Mouse (Mus musculus): ENCODE data around the gene Sirt3. TPM values are rescaled to one million over a fixed set of nuclear protein-coding genes. Genes with fewer than 3 reads are reported as not detected.

Sirt3 gene
- polyA plus RNA-seq, 1 experiment from 2014 or later = 34.8 TPM

DNA sequence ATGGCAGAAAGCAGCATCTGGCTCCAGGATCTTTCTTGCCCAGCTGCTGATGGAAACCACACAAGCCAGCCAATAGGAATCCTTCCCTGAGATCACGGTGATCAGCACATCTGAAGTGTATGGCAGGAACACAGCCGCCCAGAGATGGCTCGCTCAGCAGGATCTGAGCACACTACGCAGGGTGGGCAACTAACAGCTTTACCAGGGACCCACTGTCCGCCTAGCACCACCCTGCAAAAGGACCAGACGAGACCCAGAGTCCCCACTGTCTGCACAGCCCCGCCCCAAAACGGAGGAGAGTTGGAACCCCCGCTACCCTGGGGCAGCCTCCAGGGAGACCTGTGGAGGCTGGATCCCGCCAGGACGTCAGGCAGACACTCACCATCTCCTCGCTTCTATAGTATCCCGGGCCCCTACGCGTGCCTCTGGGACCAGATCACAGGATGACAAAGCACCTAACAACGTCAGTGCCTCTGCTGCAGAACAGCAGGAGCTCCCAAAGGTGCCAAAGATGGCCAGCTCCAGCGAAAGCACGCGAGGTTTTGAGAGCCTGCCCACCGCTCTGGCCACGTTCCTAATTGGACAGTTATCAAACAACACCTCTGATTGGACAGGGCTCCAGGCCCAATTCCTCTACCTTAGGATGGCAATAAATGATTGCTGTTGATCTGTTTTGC lies 60.3 kb downstream of the Sirt3 start, which contains the start of gene Zfp941:
Gene Zfp941 (minus strand): TSS at position 526 of the 677 bp plus-strand sequence.
- Histone ChIP-seq H3K27me3 (ENCODE audit: control insufficient read depth, insufficient read depth, low read length) (no peaks in the 10 kb centered on the region), H3K4me2 (peak within 1 kb of the TSS; percentile 84), H3K4me1 (ENCODE audit: control insufficient read depth, insufficient read depth, low read length) (no peaks in the 10 kb centered on the region), H3K9ac (ENCODE audit: low read depth, low read length) (peak within 1 kb of the TSS; percentile 65), H3K4me3 (ENCODE audit: low read depth, low read length) (peak within 1 kb of the TSS; percentile 55), H3K36me3 (ENCODE audit: control insufficient read depth, insufficient read depth, low read length) (no peaks in the 10 kb centered on the region), H3K9me3 (replicated peaks; ENCODE audit: control insufficient read depth, low read length) (no peaks in the 10 kb centered on the region), H3K27ac (ENCODE audit: low read depth, low read length) (no peak within 1 kb of the TSS)
- peak; percentile 49; the same call in 1 of the 2 replicates for ATAC-seq (replicated peaks; ENCODE audit: insufficient number of reproducible peaks, low FRiP score, low TSS enrichment)
- whole genome bisulfite sequencing (ENCODE audit: insufficient replicate concordance) = 4% methylated on average over 21 of the region's 21 CpGs

DNA sequence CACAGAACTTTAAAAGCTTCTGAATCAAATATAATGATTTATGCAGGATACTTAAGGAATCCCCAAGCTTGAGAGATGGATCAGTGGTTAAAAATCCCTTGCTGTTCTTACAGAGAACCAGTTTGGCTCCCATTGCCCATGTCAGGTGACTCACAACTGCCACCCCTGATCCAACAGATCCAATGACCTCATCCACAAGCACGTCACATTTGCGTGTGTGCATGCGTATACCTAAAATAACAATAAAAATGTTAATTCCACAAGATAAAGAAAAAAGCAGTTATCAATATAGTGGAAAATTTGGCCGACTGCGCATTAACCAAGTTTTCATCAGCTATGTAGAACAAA lies 60.8 kb downstream of the Sirt3 start:
- Histone ChIP-seq H3K4me3 (ENCODE audit: low read depth, low read length) (peak overlapping the region; percentile 55), H3K9ac (ENCODE audit: low read depth, low read length) (peak overlapping the region; percentile 65; the same call in 1 of the 2 replicates), H3K36me3 (ENCODE audit: control insufficient read depth, insufficient read depth, low read length) (no peaks in the 10 kb centered on the region), H3K27me3 (ENCODE audit: control insufficient read depth, insufficient read depth, low read length) (no peaks in the 10 kb centered on the region), H3K9me3 (replicated peaks; ENCODE audit: control insufficient read depth, low read length) (no peaks in the 10 kb centered on the region), H3K4me2 (peak overlapping the region; percentile 84), H3K27ac (ENCODE audit: low read depth, low read length) (no peak overlapping the region), H3K4me1 (ENCODE audit: control insufficient read depth, insufficient read depth, low read length) (no peaks in the 10 kb centered on the region)
- ATAC-seq (replicated peaks; ENCODE audit: insufficient number of reproducible peaks, low FRiP score, low TSS enrichment) = no peak
- 50% methylated on average over 5 of the region's 5 CpGs for WGBS (ENCODE audit: insufficient replicate concordance)

DNA sequence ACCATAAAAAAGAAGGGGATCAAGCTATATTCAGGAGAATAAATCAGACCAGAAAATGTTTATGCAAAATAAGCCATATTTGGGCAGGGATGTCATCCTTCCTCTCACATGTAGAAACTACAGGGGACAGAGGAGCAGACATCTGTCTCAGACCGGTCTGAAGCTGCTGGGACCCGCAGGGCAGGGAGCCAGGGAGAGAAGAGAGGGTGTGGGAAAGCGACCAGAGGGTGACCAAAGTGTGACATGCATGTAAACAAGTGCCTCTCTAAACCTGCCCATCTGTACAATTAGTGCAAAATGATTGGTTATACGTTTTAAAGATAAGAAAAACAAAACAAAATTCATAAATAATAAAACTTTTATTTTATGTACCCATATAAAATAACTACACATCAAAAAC lies 61.9 kb downstream of the Sirt3 start:
- Histone ChIP-seq H3K4me3 (ENCODE audit: low read depth, low read length) (no peak overlapping the region), H3K9me3 (replicated peaks; ENCODE audit: control insufficient read depth, low read length) (no peaks in the 10 kb centered on the region), H3K27ac (ENCODE audit: low read depth, low read length) (no peak overlapping the region), H3K36me3 (ENCODE audit: control insufficient read depth, insufficient read depth, low read length) (no peaks in the 10 kb centered on the region), H3K9ac (ENCODE audit: low read depth, low read length) (no peak overlapping the region), H3K4me1 (ENCODE audit: control insufficient read depth, insufficient read depth, low read length) (no peaks in the 10 kb centered on the region), H3K27me3 (ENCODE audit: control insufficient read depth, insufficient read depth, low read length) (no peaks in the 10 kb centered on the region), H3K4me2 (no peak overlapping the region)
- 65% methylated on average over 4 of the region's 4 CpGs for WGBS (ENCODE audit: insufficient replicate concordance)
- no peak for ATAC-seq (replicated peaks; ENCODE audit: insufficient number of reproducible peaks, low FRiP score, low TSS enrichment)

Other genes with a start within 250 kb of the Sirt3 start
- not detected in 2 replicates for gene Olfr53, start 235.9 kb downstream of the Sirt3 start, polyA plus RNA-seq (2014; fragmentation: Nextera tagmentation; extraction: Ambion mirVana)
- gene Olfr539, start 222.4 kb downstream of the Sirt3 start, polyA plus RNA-seq (2014; fragmentation: Nextera tagmentation; extraction: Ambion mirVana) = not detected in 2 replicates
- gene Olfr45, start 200.4 kb downstream of the Sirt3 start, polyA plus RNA-seq (2014; fragmentation: Nextera tagmentation; extraction: Ambion mirVana) = not detected in 2 replicates
- not detected in 2 replicates for gene Olfr541, start 185.0 kb downstream of the Sirt3 start, polyA plus RNA-seq (2014; fragmentation: Nextera tagmentation; extraction: Ambion mirVana)
- gene Cyp2e1, start 118.6 kb downstream of the Sirt3 start, polyA plus RNA-seq (2014; fragmentation: Nextera tagmentation; extraction: Ambion mirVana) = not detected in 2 replicates
- 0.25 and 0.70 TPM in 2 replicates for gene Syce1, start 94.5 kb downstream of the Sirt3 start, polyA plus RNA-seq (2014; fragmentation: Nextera tagmentation; extraction: Ambion mirVana)
- 0.93 and 1.0 TPM in 2 replicates for gene Zfp941, start 60.1 kb downstream of the Sirt3 start, polyA plus RNA-seq (2014; fragmentation: Nextera tagmentation; extraction: Ambion mirVana)
- not detected in 2 replicates for gene Urah, start 47.3 kb downstream of the Sirt3 start, polyA plus RNA-seq (2014; fragmentation: Nextera tagmentation; extraction: Ambion mirVana)
- gene Scgb1c1, start 36.8 kb downstream of the Sirt3 start, polyA plus RNA-seq (2014; fragmentation: Nextera tagmentation; extraction: Ambion mirVana) = not detected in 2 replicates
- gene Odf3, start 34.5 kb downstream of the Sirt3 start, polyA plus RNA-seq (2014; fragmentation: Nextera tagmentation; extraction: Ambion mirVana) = not detected in 2 replicates
- gene Gm45785, start 26.0 kb downstream of the Sirt3 start, polyA plus RNA-seq (2014; fragmentation: Nextera tagmentation; extraction: Ambion mirVana) = not detected in 2 replicates
- 38.9 and 47.8 TPM in 2 replicates for gene Ric8a, start 25.4 kb downstream of the Sirt3 start, polyA plus RNA-seq (2014; fragmentation: Nextera tagmentation; extraction: Ambion mirVana)
- gene Bet1l, start 24.7 kb downstream of the Sirt3 start, polyA plus RNA-seq (2014; fragmentation: Nextera tagmentation; extraction: Ambion mirVana) = 29.4 and 30.8 TPM in 2 replicates
- 102 and 139 TPM in 2 replicates for gene Psmd13, start 341 bp downstream of the Sirt3 start, polyA plus RNA-seq (2014; fragmentation: Nextera tagmentation; extraction: Ambion mirVana)
- 69.2 and 75.4 TPM in 2 replicates for gene Cox8b, start 18.1 kb upstream of the Sirt3 start, polyA plus RNA-seq (2014; fragmentation: Nextera tagmentation; extraction: Ambion mirVana)
- gene Nlrp6, start 38.6 kb upstream of the Sirt3 start, polyA plus RNA-seq (2014; fragmentation: Nextera tagmentation; extraction: Ambion mirVana) = not detected in 2 replicates
- gene Pgghg, start 59.1 kb upstream of the Sirt3 start, polyA plus RNA-seq (2014; fragmentation: Nextera tagmentation; extraction: Ambion mirVana) = 11.1 and 12.0 TPM in 2 replicates
- gene Ifitm5, start 68.0 kb upstream of the Sirt3 start, polyA plus RNA-seq (2014; fragmentation: Nextera tagmentation; extraction: Ambion mirVana) = 0.34 TPM in 1 of 2 replicates, not detected in the other
- gene Gm45717, start 73.6 kb upstream of the Sirt3 start, polyA plus RNA-seq (2014; fragmentation: Nextera tagmentation; extraction: Ambion mirVana) = 0.46 TPM in 1 of 2 replicates, not detected in the other
- 420 and 429 TPM in 2 replicates for gene Ifitm2, start 73.7 kb upstream of the Sirt3 start, polyA plus RNA-seq (2014; fragmentation: Nextera tagmentation; extraction: Ambion mirVana)
- gene Ifitm1, start 84.9 kb upstream of the Sirt3 start, polyA plus RNA-seq (2014; fragmentation: Nextera tagmentation; extraction: Ambion mirVana) = 4.8 and 7.6 TPM in 2 replicates
- 32.5 and 36.2 TPM in 2 replicates for gene Ifitm3, start 128.5 kb upstream of the Sirt3 start, polyA plus RNA-seq (2014; fragmentation: Nextera tagmentation; extraction: Ambion mirVana)
- gene Ifitm6, start 135.6 kb upstream of the Sirt3 start, polyA plus RNA-seq (2014; fragmentation: Nextera tagmentation; extraction: Ambion mirVana) = 0.26 TPM in 1 of 2 replicates, not detected in the other
- gene Gm17387, start 146.8 kb upstream of the Sirt3 start, polyA plus RNA-seq (2014; fragmentation: Nextera tagmentation; extraction: Ambion mirVana) = not detected in 2 replicates
- 1.4 and 2.6 TPM in 2 replicates for gene B4galnt4, start 178.8 kb upstream of the Sirt3 start, polyA plus RNA-seq (2014; fragmentation: Nextera tagmentation; extraction: Ambion mirVana)
- 0.67 and 0.68 TPM in 2 replicates for gene Pkp3, start 195.9 kb upstream of the Sirt3 start, polyA plus RNA-seq (2014; fragmentation: Nextera tagmentation; extraction: Ambion mirVana)
- 2.3 and 3.0 TPM in 2 replicates for gene Sigirr, start 218.3 kb upstream of the Sirt3 start, polyA plus RNA-seq (2014; fragmentation: Nextera tagmentation; extraction: Ambion mirVana)
- gene Ano9, start 235.5 kb upstream of the Sirt3 start, polyA plus RNA-seq (2014; fragmentation: Nextera tagmentation; extraction: Ambion mirVana) = 0.31 TPM in 1 of 2 replicates, not detected in the other
- 65.0 and 71.2 TPM in 2 replicates for gene Ptdss2, start 240.1 kb upstream of the Sirt3 start, polyA plus RNA-seq (2014; fragmentation: Nextera tagmentation; extraction: Ambion mirVana)